In the genomic region with DNA sequence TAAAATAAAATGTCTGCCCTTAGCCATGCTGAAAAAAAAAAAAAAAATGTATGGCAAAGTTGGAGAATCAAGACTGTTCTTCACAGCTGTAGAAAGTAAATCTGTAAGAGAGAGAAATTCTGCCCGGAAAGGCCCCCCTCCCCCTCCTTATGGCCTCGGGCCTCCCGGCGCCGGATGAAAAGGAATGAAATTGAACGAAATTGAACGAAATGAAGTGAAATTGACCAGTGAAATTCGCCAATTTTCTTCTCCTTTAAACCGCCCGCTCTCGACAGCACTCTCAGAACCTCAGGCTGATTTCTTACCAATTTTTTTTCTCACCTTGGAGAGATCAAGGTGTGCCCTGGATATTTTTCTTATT, we compare ENCODE assay signal across 26 mouse cellular contexts. TPM values are rescaled to one million over a fixed set of nuclear protein-coding genes. Genes with fewer than 3 reads are reported as not detected.
DNase-seq lines count a peak whose midpoint lies in the region; ATAC-seq and TF ChIP-seq lines count a peak whose summit lies in the region.
"Had no signal": no experiment of that assay in that cellular context is flagged by ENCODE, and none has a peak within 500 bp of the region (broad histone marks: within the 10 kb centered on the region; RNA-seq: fewer than 3 reads in every experiment).

No protein-coding gene starts in this region.

- H3K9me3 ChIP-seq in kidney, embryonic 15.5 days (replicated peaks) = no peaks in the 10 kb centered on the region
- no peaks in the 10 kb centered on the region for H3K9me3 ChIP-seq in neural tube, embryonic 15.5 days (replicated peaks)
- H3K9me3 ChIP-seq: hindbrain, embryonic 15.5 days; liver, embryonic 13.5 days had no signal

- H3K36me3 ChIP-seq in kidney, embryonic 15.5 days = no peaks in the 10 kb centered on the region
- no peaks in the 10 kb centered on the region for H3K36me3 ChIP-seq in neural tube, embryonic 15.5 days
- no peaks in the 10 kb centered on the region for H3K36me3 ChIP-seq in heart, adult 2 months (ENCODE audit: control insufficient read depth, insufficient read depth, low read length)
- H3K36me3 ChIP-seq: hindbrain, embryonic 15.5 days; liver, embryonic 13.5 days had no signal

- H3K9ac ChIP-seq in kidney, embryonic 15.5 days = no peak overlapping the region
- H3K9ac ChIP-seq in neural tube, embryonic 15.5 days (replicated peaks) = no peak overlapping the region
- H3K9ac ChIP-seq in heart, adult 2 months (ENCODE audit: low read depth, low read length) = no peak overlapping the region
- H3K9ac ChIP-seq: hindbrain, embryonic 15.5 days; liver, embryonic 13.5 days had no signal

- WGBS in kidney, embryonic 15.5 days = 19% methylated on average over 11 of the region's 11 CpGs
- WGBS in neural tube, embryonic 15.5 days = 4% methylated on average over 11 of the region's 11 CpGs
- 29% methylated on average over 11 of the region's 11 CpGs for WGBS in heart, adult 2 months

- peaks cover 50% of the 10 kb centered on the region for H3K4me1 ChIP-seq in kidney, embryonic 15.5 days
- peaks cover 12% of the 10 kb centered on the region for H3K4me1 ChIP-seq in neural tube, embryonic 15.5 days
- 0 out of 2 replicates have a peak, but pooled peaks cover 1% of the 10 kb centered on the region for H3K4me1 ChIP-seq in heart, adult 2 months (ENCODE audit: control insufficient read depth, insufficient read depth, low read length)

- no peak for TF ChIP-seq EP300 in heart, adult 2 months (IDR thresholded peaks at IDR 0.05; ENCODE audit: insufficient read depth, low read depth, low read length)

- H3K4me3 ChIP-seq in kidney, embryonic 15.5 days (replicated peaks) = peak overlapping the region; percentile 49
- no peak overlapping the region for H3K4me3 ChIP-seq in neural tube, embryonic 15.5 days (replicated peaks)
- H3K4me3 ChIP-seq in heart, adult 2 months = no peak overlapping the region
- H3K4me3 ChIP-seq: hindbrain, embryonic 15.5 days; layer of hippocampus, adult 2 months; liver, embryonic 13.5 days had no signal

- ATAC-seq in kidney, embryonic 15.5 days (replicated peaks; ENCODE audit: low FRiP score) = no peak
- no peak for ATAC-seq in neural tube, embryonic 15.5 days (ENCODE audit: low FRiP score)

- H3K27ac ChIP-seq in kidney, embryonic 15.5 days = peak overlapping the region; percentile 66
- no peak overlapping the region for H3K27ac ChIP-seq in neural tube, embryonic 15.5 days (replicated peaks)
- no peak overlapping the region for H3K27ac ChIP-seq in heart, adult 2 months
- H3K27ac ChIP-seq: hindbrain, embryonic 15.5 days; layer of hippocampus, adult 2 months; liver, embryonic 13.5 days had no signal

- TF ChIP-seq CTCF in heart, adult 2 months (IDR thresholded peaks at IDR 0.05) = no peak

- H3K4me2 ChIP-seq in kidney, embryonic 15.5 days = peak overlapping the region; percentile 88
- no peak overlapping the region for H3K4me2 ChIP-seq in neural tube, embryonic 15.5 days
- H3K4me2 ChIP-seq: hindbrain, embryonic 15.5 days; liver, embryonic 13.5 days had no signal

- intact Hi-C loops in heart, adult 2 months (cut with DNase I) = no loop called here

- no peaks in the 10 kb centered on the region for H3K79me2 ChIP-seq in heart, adult 2 months (replicated peaks; ENCODE audit: control insufficient read depth, insufficient read depth, low read length)

- H3K27me3 ChIP-seq in kidney, embryonic 15.5 days = peaks cover 97% of the 10 kb centered on the region
- H3K27me3 ChIP-seq in neural tube, embryonic 15.5 days (replicated peaks) = peaks cover 93% of the 10 kb centered on the region
- peaks cover 38% of the 10 kb centered on the region for H3K27me3 ChIP-seq in heart, adult 2 months (ENCODE audit: control insufficient read depth, insufficient read depth, low read length)

- no peak for TF ChIP-seq POLR2A in heart, adult 2 months (IDR thresholded peaks at IDR 0.05; ENCODE audit: insufficient read depth, low read depth, low read length)

- peak; percentile 66 for DNase-seq in embryo, embryonic 10.5 days (ENCODE audit: low spot score)
- DNase-seq in embryo, embryonic 9.5 days (ENCODE audit: extremely low spot score) = no peak
- no peak for DNase-seq in kidney, postnatal 4 days
- peak; percentile 40 for DNase-seq in neural tube, embryonic 10.5 days (ENCODE audit: extremely low spot score, low spot score)
- DNase-seq in heart, adult 2 months = no peak
- no peak for DNase-seq in retina, postnatal 1 day
- DNase-seq: adrenal gland, adult 8-10 months; cerebellum, adult 11-12 months; gastrocnemius, postnatal 14 days; kidney, adult 2 months; left cerebral cortex, postnatal 4 days; liver, embryonic 13.5 days; thymus, adult 18-20 months had no signal

RNA-seq across cellular contexts. Expression of gene Foxd2, which starts 5.3 kb away (rescaled TPM):
- 5.2 and 5.5 TPM in 2 replicates for polyA plus RNA-seq in kidney, embryonic 15.5 days (2015; fragmentation: Nextera tagmentation; extraction: Ambion mirVana)
- 0.28 and 0.36 TPM in 2 replicates for polyA plus RNA-seq in neural tube, embryonic 15.5 days (2015; fragmentation: Nextera tagmentation; extraction: Ambion mirVana)
- under 1 TPM; 0.16 to 0.32 TPM for total RNA-seq in heart, adult 2 months (2021)
- polyA plus RNA-seq in heart, adult 2 months (2012; rRNA removed) = 0.14 and 0.15 TPM in 2 replicates
- polyA plus RNA-seq: heart, embryonic 16.5 days; liver, embryonic 13.5 days; stomach, embryonic 14.5 days had no signal

RNA-seq across cellular contexts. Expression of gene Foxe3, which starts 22.4 kb away (rescaled TPM):
- polyA plus RNA-seq in kidney, embryonic 15.5 days (2015; fragmentation: Nextera tagmentation; extraction: Ambion mirVana) = not detected in 2 replicates
- not detected in 2 replicates for polyA plus RNA-seq in neural tube, embryonic 15.5 days (2015; fragmentation: Nextera tagmentation; extraction: Ambion mirVana)
- total RNA-seq in heart, adult 2 months (2021) = not detected
- polyA plus RNA-seq in heart, adult 2 months (2012; rRNA removed) = not detected in 2 replicates
- total RNA-seq: CH12.LX; common myeloid progenitor, adult 5-6 weeks; gastrocnemius, postnatal 14 days; heart, adult 8-10 months; layer of hippocampus, adult 2 months; left cerebral cortex, adult 18-20 months; left cerebral cortex, postnatal 4 days; megakaryocyte progenitor cell, adult 5-6 weeks had no signal
- polyA plus RNA-seq: heart, embryonic 16.5 days; hindbrain, embryonic 15.5 days; kidney, adult 2 months; liver, embryonic 13.5 days; lung, embryonic 16.5 days; small intestine, adult 2 months; stomach, embryonic 14.5 days had no signal

Comparison
In these comparisons a context has a peak if more than half of its experiments do, and no peak if none do; other contexts are left out.
1. DNase-seq: peak in embryo, embryonic 10.5 days (single experiment) and neural tube, embryonic 10.5 days (single experiment); none in embryo, embryonic 9.5 days (single experiment), kidney, postnatal 4 days (0 of 2), heart, adult 2 months (0 of 2) and retina, postnatal 1 day (single experiment).